Mouse (Mus musculus) cortical plate, adult 2 months (tissue): ENCODE measurements around the gene Nudt9.

Experiments
- CTCF ChIP-seq: fragments of 200-500 bp; IDR thresholded peaks from 2 replicates; pipeline ENCODE4 v1.5.1; 2011; ENCODE audit warnings: mild to moderate bottlenecking, control low read depth, low read length; ENCODE audit not compliant: insufficient read depth; ENCODE audit errors: extremely low read depth
- POLR2A ChIP-seq: fragments of 200-500 bp; IDR thresholded peaks from 2 replicates; pipeline ENCODE4 v1.6.1; 2011; ENCODE audit warnings: mild to moderate bottlenecking, low read length, control low read depth; ENCODE audit not compliant: insufficient read depth; ENCODE audit errors: extremely low read depth

- TF ChIP-seq CTCF = no peak
- TF ChIP-seq POLR2A = no peak
Observed at GRCm38 (mm10) chr5:104010261-104010660, 35.8 kb upstream of the Nudt9 start.
